In the genomic region with DNA sequence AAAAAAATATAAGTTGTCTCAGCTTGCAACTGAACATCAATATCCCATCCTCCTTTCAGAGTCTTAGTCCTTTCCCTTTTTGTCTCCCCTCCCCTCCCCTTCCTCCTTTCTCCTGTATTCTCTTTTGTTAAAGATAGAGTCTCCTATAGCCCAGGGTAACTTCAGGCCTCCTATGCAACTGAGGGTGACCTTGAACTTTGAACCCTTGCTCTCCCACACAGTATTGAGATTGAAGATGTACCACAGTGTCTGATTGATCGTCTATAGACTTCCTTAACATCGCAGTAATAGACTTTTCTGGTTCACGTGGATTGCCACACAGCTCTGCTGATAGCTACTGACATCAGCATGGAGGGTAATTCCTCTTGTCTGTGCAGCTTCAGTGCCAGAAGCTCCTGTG, we compare ENCODE assay signal across 17 mouse cellular contexts.
"Had no signal": no experiment of that assay in that cellular context is flagged by ENCODE, and none has a peak within 500 bp of the region (broad histone marks: within the 10 kb centered on the region; RNA-seq: fewer than 3 reads in every experiment).

No protein-coding gene starts in this region.

- H3K9me3 ChIP-seq: lung, embryonic 15.5 days; megakaryocyte, embryonic 14.5 days; midbrain, embryonic 13.5 days; midbrain, embryonic 15.5 days; neural tube, embryonic 12.5 days; stomach, embryonic 15.5 days had no signal

- H3K27ac ChIP-seq: lung, embryonic 15.5 days; macrophage; midbrain, embryonic 13.5 days; midbrain, embryonic 15.5 days; neural tube, embryonic 12.5 days; stomach, embryonic 15.5 days; stomach, postnatal 0 days had no signal

- DNase-seq: liver, postnatal 0 days; lung, adult 2 months; lung, postnatal 14 days; lung, postnatal 36 days; retina, postnatal 1 day; right cerebral cortex, adult 18-20 months; thymus, adult 2 months; thymus, postnatal 25 days; thymus, postnatal 4 days had no signal

- H3K4me3 ChIP-seq: lung, embryonic 15.5 days; megakaryocyte, embryonic 14.5 days; midbrain, embryonic 13.5 days; midbrain, embryonic 15.5 days; neural tube, embryonic 12.5 days; stomach, embryonic 15.5 days had no signal

- H3K4me1 ChIP-seq: lung, embryonic 15.5 days; megakaryocyte, embryonic 14.5 days; midbrain, embryonic 13.5 days; midbrain, embryonic 15.5 days; neural tube, embryonic 12.5 days had no signal

- H3K27me3 ChIP-seq: lung, embryonic 15.5 days; megakaryocyte, embryonic 14.5 days; midbrain, embryonic 13.5 days; midbrain, embryonic 15.5 days; neural tube, embryonic 12.5 days; stomach, embryonic 15.5 days had no signal

- H3K9ac ChIP-seq: liver, postnatal 0 days; lung, embryonic 15.5 days; midbrain, embryonic 13.5 days; midbrain, embryonic 15.5 days; neural tube, embryonic 12.5 days; stomach, embryonic 15.5 days had no signal

- H3K36me3 ChIP-seq: lung, embryonic 15.5 days; midbrain, embryonic 15.5 days; neural tube, embryonic 12.5 days; stomach, embryonic 15.5 days had no signal
